Mouse (Mus musculus) heart, embryonic 13.5 days (tissue): ENCODE results near the gene Glod4. TPM values are rescaled to one million over a fixed set of nuclear protein-coding genes. Genes with fewer than 3 reads are reported as not detected.

Experiments used
- ATAC-seq: fragments of 200-750 bp; cut with Nextera tagmentation; 2 replicates; pipeline ENCODE4 v1.8.0; 2017; ENCODE audit warnings: moderate TSS enrichment; ENCODE audit not compliant: insufficient number of reproducible peaks, low FRiP score, low TSS enrichment; ENCODE audit errors: extremely low read depth
- H3K27ac ChIP-seq: fragments of 300-500 bp; sonication (generic); replicated peaks from 2 replicates; pipeline ENCODE4 v1.5.1; 2015; ENCODE audit warnings: moderate library complexity, mild to moderate bottlenecking, inconsistent platforms
- H3K27me3 ChIP-seq: fragments of 300-500 bp; sonication (generic); replicated peaks from 2 replicates; pipeline ENCODE4 v1.6.1; 2015; ENCODE audit warnings: mild to moderate bottlenecking, inconsistent platforms
- H3K36me3 ChIP-seq: fragments of 300-500 bp; sonication (generic); 2 replicates; pipeline ENCODE4 v1.6.1; 2015; ENCODE audit warnings: mild to moderate bottlenecking, inconsistent platforms
- H3K4me1 ChIP-seq: fragments of 300-500 bp; sonication (generic); 2 replicates; pipeline ENCODE4 v1.6.1; 2015; ENCODE audit warnings: inconsistent platforms
- H3K4me2 ChIP-seq: fragments of 300-500 bp; sonication (generic); 2 replicates; pipeline ENCODE4 v1.6.1; 2015; ENCODE audit warnings: inconsistent platforms, mild to moderate bottlenecking, moderate library complexity
- H3K4me3 ChIP-seq: fragments of 300-500 bp; sonication (generic); 2 replicates; pipeline ENCODE4 v1.5.1; 2015; ENCODE audit warnings: moderate library complexity, mild to moderate bottlenecking, inconsistent platforms
- H3K9ac ChIP-seq: fragments of 300-500 bp; sonication (generic); 2 replicates; pipeline ENCODE4 v1.6.1; 2015; ENCODE audit warnings: inconsistent platforms, mild to moderate bottlenecking, moderate library complexity
- H3K9me3 ChIP-seq: fragments of 300-500 bp; sonication (generic); 2 replicates; pipeline ENCODE4 v1.6.1; 2016; ENCODE audit warnings: inconsistent platforms
- WGBS: fragments of 180-500 bp; shearing (Covaris S2); methylation state at CpG from one replicate; pipeline ENCODE4 v1.1.7; 2015; ENCODE audit warnings: mixed read lengths; 5-methylcytosine and 5-hydroxymethylcytosine counted together
- polyA plus RNA-seq: library from polyadenylated mRNA; unstranded; fragments of >200 nt; fragmentation: Nextera tagmentation; extraction: Ambion mirVana; gene quantifications from 2 replicates; pipeline ENCODE4 v1.2.1, GENCODE M21; 2015

The Glod4 gene
- polyA plus RNA-seq, 1 experiment from 2014 or later, result 114 TPM

DNA sequence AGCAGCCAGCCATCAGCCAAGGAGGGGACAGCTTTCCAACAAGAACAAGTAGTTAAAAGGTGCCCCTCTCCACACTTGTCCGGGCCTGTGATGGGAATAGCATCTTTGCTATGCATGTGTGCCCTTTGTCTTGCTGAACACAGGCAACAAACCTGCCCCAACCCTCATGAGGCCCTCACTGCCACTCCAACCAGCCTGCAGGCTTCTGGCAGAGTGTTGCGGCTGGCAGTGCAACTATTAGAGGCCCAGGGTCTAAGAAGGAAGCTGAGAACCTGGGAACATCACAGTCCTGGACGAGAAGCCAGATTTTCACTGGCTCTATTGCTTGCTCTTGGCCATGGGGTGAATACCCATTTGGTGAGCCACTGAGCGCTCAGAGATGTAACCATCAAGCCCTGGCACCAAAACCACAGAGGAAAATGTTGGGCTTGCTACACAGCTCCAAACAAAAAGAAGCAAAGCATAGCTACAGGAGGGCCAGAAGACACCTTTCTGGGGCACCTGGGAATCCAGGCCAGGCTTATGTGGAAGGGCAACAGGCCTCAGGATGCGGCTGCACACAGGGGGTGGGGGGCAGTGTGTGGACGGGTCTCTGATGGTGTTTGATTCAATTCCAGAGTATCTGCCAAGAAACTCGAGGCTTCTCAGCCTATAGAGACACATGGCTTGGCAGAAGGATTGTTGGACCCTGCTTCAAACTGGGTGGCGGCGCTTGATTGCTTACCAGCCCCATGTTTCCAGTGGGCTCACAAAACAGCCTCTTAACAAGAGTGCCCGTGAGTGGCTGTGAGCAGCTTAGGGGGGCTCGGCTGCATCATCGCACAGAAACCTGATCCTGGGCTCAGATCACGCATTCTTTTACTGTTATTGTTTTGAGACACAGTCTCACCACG, 35.7 kb upstream of the Glod4 start:
- H3K4me1 ChIP-seq, result 0 out of 2 replicates have a peak, but pooled peaks cover 6% of the 10 kb centered on the region
- WGBS, result 68% methylated on average over 14 of the region's 14 CpGs
- no peak overlapping the region for H3K4me2 ChIP-seq
- no peaks in the 10 kb centered on the region for H3K27me3 ChIP-seq
- H3K9me3 ChIP-seq, result no peaks in the 10 kb centered on the region
- H3K36me3 ChIP-seq, result peaks cover 13% of the 10 kb centered on the region
- ATAC-seq, result no peak
- no peak overlapping the region for H3K4me3 ChIP-seq
- H3K27ac ChIP-seq, result no peak overlapping the region
- H3K9ac ChIP-seq, result no peak overlapping the region

DNA sequence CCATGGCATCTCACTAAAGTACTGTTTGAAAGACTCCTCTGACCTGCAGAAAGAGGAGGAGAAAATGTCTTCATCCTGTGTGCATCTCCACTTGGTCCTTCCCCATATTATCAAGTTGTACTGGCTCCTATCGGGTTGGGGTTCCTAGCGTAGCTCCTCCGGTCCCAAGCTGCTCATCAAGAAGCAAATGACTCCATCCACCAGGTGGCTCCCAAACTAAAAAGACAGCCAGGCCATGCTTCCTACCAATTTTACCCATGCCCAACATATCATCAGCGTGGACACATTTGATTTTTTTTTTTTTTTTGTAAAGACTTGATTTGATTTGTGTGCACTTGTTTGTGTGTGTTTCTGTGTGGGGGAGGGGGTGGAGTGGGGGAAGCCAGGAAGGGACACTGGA, 28.9 kb upstream of the Glod4 start:
- H3K27ac ChIP-seq, result no peak overlapping the region
- 73% methylated on average over 4 of the region's 4 CpGs for WGBS
- H3K4me1 ChIP-seq, result no peaks in the 10 kb centered on the region
- no peak overlapping the region for H3K9ac ChIP-seq
- no peaks in the 10 kb centered on the region for H3K9me3 ChIP-seq
- ATAC-seq, result no peak
- H3K36me3 ChIP-seq, result peaks cover 48% of the 10 kb centered on the region
- no peak overlapping the region for H3K4me2 ChIP-seq
- no peak overlapping the region for H3K4me3 ChIP-seq
- no peaks in the 10 kb centered on the region for H3K27me3 ChIP-seq

DNA sequence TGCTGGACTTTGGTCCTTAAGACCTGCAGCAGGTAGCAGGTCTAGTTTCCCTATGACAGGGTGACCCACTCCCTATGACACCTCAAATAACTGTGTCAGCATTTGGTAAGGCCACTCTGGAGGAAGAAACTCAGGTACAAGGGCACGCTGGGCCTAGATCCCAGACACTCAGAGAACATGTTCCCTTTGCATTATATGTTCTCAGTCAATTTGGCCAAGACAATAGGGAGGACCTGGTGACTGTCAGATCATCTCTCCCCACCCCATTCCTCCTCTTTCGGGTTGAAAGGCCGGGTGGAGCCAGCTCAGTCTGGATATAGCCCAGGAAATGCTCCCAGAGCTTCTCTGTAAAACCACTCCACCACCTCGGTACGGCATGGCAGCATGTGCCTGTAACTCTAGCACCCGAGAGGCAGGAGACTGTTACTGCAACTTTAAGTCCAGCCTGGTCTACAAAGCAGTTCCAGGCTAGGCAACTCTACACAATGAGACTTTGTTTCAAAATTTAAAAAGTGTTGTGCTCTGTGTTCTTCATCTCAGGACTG, 25.1 kb upstream of the Glod4 start:
- Histone ChIP-seq H3K9me3 (no peaks in the 10 kb centered on the region), H3K4me3 (no peak overlapping the region), H3K27ac (no peak overlapping the region), H3K36me3 (peaks cover 31% of the 10 kb centered on the region), H3K4me1 (no peaks in the 10 kb centered on the region), H3K27me3 (no peaks in the 10 kb centered on the region), H3K4me2 (no peak overlapping the region), H3K9ac (no peak overlapping the region)
- no peak for ATAC-seq
- 78% methylated on average over 6 of the region's 6 CpGs for WGBS

DNA sequence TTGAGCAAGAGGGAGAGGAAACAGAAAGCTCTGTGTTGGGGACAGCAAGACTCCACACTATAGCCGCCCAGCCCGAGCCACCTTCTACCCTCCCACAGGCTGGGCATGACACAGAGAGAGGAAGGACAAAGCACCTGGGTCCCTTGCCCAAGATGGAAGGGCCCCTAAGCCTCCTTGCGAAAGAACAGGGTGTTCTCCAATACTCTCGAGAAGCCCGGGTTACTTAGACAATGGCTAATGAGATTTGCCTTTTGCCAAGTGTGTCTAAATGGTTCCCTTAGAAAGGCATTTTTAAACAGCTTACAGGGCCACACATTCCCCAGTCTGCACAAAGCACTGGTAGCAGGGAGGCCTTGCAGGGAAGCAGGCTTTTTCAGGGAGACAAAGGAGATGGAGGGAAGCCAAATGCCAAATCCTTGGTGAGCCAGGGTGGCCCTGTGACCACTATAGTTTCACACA, 24.5 kb upstream of the Glod4 start:
- ATAC-seq, result no peak
- no peak overlapping the region for H3K4me2 ChIP-seq
- no peaks in the 10 kb centered on the region for H3K27me3 ChIP-seq
- no peak overlapping the region for H3K4me3 ChIP-seq
- H3K4me1 ChIP-seq, result peaks cover 2% of the 10 kb centered on the region; the same call in 1 of the 2 replicates
- 55% methylated on average over 5 of the region's 5 CpGs for WGBS
- peaks cover 26% of the 10 kb centered on the region for H3K36me3 ChIP-seq
- no peak overlapping the region for H3K27ac ChIP-seq
- H3K9ac ChIP-seq, result no peak overlapping the region
- H3K9me3 ChIP-seq, result no peaks in the 10 kb centered on the region

DNA sequence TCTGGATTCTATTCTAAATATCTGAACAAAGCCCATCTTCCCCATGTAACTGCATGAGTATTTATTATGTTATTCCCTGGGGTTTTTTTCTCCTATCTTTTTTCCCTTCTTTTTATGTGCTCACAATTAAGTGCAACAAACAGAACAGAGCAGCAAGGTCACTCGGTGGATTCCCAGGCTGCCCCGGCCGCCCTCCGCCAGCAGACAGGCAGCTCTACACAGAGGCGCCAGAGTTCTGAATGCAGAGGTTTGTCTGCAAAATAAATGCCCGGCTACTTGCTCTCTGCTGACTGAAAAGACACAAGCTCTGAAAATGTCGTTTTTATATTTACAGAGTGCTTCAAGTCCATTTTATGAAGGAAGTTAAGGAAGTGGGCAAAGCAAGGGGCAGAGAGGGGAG, 24.0 kb upstream of the Glod4 start:
- Histone ChIP-seq H3K9ac (no peak overlapping the region), H3K4me3 (no peak overlapping the region), H3K27ac (no peak overlapping the region), H3K9me3 (no peaks in the 10 kb centered on the region), H3K36me3 (peaks cover 22% of the 10 kb centered on the region), H3K27me3 (no peaks in the 10 kb centered on the region), H3K4me1 (peaks cover 7% of the 10 kb centered on the region; the same call in 1 of the 2 replicates), H3K4me2 (no peak overlapping the region)
- ATAC-seq, result no peak
- 62% methylated on average over 7 of the region's 7 CpGs for WGBS

DNA sequence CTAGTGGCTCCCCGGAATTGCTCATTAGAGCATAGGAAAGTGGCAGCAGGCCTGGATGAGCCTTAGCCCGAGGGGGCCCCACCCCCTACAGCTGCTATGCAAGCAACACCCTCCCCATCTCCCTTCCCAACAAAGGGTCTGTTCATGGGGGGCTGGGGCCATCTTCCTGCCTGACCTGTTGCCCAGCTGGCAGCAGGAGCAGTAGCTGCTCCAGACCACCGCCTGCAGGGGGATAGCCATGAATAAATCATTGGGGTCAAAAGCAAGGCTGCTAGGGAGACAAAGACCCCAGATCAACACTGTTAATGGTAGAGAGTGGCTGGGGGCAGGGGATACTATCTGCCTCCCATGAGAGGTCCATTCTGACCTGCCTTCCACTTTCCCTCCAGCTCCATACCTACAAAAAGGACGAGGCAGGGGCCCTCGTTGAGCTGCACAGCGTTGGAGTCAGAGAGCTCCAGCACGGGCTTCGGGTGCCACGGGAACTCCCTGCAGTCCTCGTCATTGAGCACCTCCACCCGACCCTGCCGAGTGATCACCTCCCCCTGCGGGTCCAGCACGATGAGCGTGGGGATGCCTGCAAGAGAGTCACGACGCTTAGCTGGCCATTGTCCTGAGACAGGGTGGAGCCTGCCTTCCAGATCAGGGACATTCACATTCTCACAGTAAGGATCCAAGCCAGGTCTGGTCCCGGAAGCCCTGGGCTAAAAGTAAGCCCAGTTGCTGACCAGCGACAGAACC, 19.3 kb upstream of the Glod4 start:
- Histone ChIP-seq H3K27ac (no peak overlapping the region), H3K27me3 (no peaks in the 10 kb centered on the region), H3K4me3 (no peak overlapping the region), H3K36me3 (peaks cover 33% of the 10 kb centered on the region), H3K9me3 (no peaks in the 10 kb centered on the region), H3K4me1 (peaks cover 11% of the 10 kb centered on the region; the same call in 1 of the 2 replicates), H3K9ac (no peak overlapping the region), H3K4me2 (no peak overlapping the region)
- no peak for ATAC-seq
- 18% methylated on average over 19 of the region's 19 CpGs for WGBS

DNA sequence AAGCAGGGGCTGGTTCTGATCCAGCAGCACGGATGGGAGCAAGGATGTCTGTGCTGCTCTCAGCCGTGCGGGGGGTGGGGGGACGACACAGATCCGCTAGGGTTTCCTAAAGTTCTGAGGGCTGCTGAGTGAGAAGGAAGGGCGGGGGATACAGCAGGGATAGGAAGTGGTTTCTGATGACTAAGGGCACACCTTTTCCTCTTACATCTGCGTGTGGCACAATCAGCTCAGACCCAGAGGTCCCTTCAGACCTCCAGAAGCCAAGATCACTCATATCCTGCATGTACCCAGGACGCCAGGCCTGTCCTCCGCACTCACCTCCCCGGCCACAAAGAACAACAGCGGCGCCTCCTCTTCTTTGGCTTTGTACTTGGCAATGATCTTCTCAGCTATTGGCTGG, 17.7 kb upstream of the Glod4 start:
- no peak for ATAC-seq
- Histone ChIP-seq H3K9ac (no peak overlapping the region), H3K36me3 (peaks cover 46% of the 10 kb centered on the region), H3K4me3 (no peak overlapping the region), H3K9me3 (no peaks in the 10 kb centered on the region), H3K27me3 (no peaks in the 10 kb centered on the region), H3K27ac (no peak overlapping the region), H3K4me1 (peaks cover 11% of the 10 kb centered on the region), H3K4me2 (no peak overlapping the region)
- 63% methylated on average over 12 of the region's 12 CpGs for WGBS

DNA sequence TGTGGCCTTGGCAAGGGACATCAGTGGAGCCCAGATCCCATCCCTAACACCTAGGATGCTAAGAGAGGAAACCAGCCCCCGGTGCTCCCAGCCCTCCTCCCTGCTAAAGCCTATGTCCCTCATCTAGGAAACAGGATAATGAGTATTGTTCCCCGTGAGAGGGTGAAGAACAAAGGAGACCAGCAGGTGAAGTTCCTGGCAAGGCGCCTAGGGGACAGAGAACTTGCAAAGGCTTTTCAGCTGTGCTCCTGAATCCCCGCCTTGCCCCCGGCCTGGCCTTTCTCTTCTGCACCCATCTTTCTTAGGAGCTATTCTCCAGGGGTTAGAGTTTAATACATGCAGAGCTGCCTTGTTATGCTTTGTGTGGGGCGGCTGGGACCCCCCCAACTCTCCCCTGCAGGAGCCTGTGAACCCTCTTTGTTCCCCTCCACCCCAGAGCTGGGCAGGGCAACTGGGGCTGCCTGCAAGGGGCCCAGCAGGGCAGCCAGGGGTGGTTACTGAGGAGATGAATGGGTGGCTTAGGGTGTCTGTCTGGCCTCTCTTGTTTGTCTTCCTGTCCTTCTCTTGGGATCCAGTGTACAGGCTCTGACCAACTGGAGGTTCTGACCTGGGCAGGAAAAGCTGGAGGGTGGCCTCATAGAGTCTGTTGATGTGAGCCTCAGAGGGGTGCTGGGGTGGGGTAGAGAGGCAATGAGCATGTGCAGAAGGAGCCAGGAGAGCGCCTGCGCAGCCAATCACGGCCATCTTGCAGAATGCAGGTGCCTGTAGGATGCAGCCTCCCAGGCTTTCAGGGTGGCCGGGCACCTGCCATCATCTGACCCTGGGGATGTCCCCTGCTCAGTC, 16.9 kb upstream of the Glod4 start:
- Histone ChIP-seq H3K27me3 (no peaks in the 10 kb centered on the region), H3K4me3 (no peak overlapping the region), H3K9me3 (no peaks in the 10 kb centered on the region), H3K4me1 (peaks cover 11% of the 10 kb centered on the region), H3K4me2 (no peak overlapping the region), H3K9ac (no peak overlapping the region), H3K27ac (no peak overlapping the region), H3K36me3 (peaks cover 47% of the 10 kb centered on the region)
- ATAC-seq, result no peak
- WGBS, result 75% methylated on average over 10 of the region's 10 CpGs

DNA sequence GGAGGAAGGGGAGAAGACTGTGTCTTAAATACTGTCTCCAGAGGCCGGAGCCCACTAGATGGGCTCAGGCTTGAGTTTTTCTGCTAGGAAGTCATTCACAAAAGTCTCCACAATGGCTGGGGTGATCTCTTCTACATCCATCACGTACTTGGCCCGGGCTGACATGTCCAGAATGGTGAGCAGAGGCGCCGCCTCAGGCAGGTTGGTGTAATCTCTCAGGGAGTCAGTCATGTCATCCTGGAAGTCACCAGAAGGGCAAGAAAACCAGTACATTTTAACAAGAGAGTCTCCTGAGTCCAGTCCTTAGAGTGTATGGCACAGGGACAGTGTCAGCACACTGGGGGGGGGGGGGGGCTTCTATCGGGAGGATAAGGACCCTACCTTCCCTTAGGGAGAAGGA, 15.0 kb upstream of the Glod4 start:
- H3K36me3 ChIP-seq, result peaks cover 47% of the 10 kb centered on the region
- H3K4me3 ChIP-seq, result no peak overlapping the region
- H3K27me3 ChIP-seq, result no peaks in the 10 kb centered on the region
- no peak for ATAC-seq
- H3K9ac ChIP-seq, result no peak overlapping the region
- H3K9me3 ChIP-seq, result no peaks in the 10 kb centered on the region
- no peak overlapping the region for H3K4me2 ChIP-seq
- H3K4me1 ChIP-seq, result peaks cover 11% of the 10 kb centered on the region
- H3K27ac ChIP-seq, result no peak overlapping the region
- WGBS, result 78% methylated on average over 6 of the region's 6 CpGs

DNA sequence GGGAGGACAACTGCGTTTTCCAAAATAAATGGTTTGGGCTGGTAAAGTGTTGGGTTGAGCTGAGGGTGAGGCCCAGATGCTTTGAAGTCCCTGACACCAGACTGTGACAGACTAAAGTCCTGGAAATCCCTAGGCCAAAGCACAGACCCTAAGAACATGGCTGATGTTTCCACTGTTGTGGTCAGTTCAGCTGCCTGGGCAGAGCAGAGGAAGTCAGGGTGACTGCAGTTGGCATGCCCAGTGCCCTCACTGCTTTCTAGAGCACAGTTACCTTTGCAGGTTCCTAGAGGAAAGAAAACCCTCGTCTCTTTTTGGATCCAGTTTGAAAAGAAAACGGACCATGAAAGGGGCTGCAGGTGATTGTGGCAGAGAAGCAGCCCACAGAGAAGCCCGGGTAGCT, 13.9 kb upstream of the Glod4 start:
- H3K4me2 ChIP-seq, result no peak overlapping the region
- no peaks in the 10 kb centered on the region for H3K27me3 ChIP-seq
- H3K4me1 ChIP-seq, result peaks cover 4% of the 10 kb centered on the region; the same call in 1 of the 2 replicates
- WGBS, result 67% methylated on average over 4 of the region's 4 CpGs
- no peak overlapping the region for H3K4me3 ChIP-seq
- H3K27ac ChIP-seq, result no peak overlapping the region
- no peaks in the 10 kb centered on the region for H3K9me3 ChIP-seq
- ATAC-seq, result no peak
- H3K9ac ChIP-seq, result no peak overlapping the region
- H3K36me3 ChIP-seq, result peaks cover 47% of the 10 kb centered on the region

DNA sequence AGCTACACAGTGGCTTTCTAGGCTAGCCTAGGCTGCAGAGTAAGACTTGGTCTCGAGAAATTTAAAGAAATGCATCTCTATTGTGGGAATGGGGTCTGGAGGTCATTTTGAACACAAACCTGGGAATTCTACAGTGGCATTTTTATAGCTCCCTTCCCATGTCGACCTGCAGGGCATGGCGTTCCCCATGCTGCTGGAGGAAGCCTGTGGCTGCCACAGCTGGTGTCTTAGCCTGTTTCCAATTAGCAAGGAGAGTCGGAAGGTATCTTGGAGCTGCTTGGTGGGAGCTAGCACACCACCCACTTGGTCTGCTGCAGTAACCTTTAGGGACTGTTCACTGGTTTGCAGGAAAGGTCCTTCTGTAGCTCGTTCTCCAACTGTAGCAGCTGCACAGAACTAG, 12.6 kb upstream of the Glod4 start:
- Histone ChIP-seq H3K4me1 (peaks cover 4% of the 10 kb centered on the region; the same call in 1 of the 2 replicates), H3K4me3 (no peak overlapping the region), H3K27me3 (no peaks in the 10 kb centered on the region), H3K9ac (no peak overlapping the region), H3K36me3 (peaks cover 43% of the 10 kb centered on the region), H3K27ac (no peak overlapping the region), H3K9me3 (no peaks in the 10 kb centered on the region), H3K4me2 (no peak overlapping the region)
- ATAC-seq, result no peak
- 41% methylated on average over 5 of the region's 5 CpGs for WGBS
